ENCODE assay signal across 9 mouse cellular contexts in the genomic region with DNA sequence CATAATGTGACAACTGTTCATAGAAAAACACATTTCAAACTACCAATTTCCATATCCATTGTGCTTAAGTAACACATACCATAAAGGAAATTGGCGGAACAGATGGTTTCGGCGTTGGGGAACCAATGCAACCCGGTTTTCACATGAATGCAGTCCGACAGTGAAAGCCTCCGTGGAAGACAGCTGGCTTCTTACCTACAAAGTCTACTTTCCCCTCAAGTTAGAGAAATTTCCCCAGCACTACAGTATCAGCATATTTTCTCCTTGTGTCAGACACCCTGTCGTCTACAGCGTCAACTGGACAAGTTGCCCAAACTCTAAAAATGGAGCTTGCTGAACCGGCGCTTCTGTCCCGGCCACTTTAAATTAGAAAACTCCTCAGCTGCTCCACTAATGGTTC.
DNase-seq lines count a peak whose midpoint lies in the region; ATAC-seq lines count a peak whose summit lies in the region.
"Had no signal": no experiment of that assay in that cellular context is flagged by ENCODE, and none has a peak within 500 bp of the region (broad histone marks: within the 10 kb centered on the region; RNA-seq: fewer than 3 reads in every experiment).

No protein-coding gene starts in this region.

- H3K4me3 ChIP-seq in heart, embryonic 14.5 days (ENCODE audit: control insufficient read depth in 1 of 2, insufficient read depth in 1 of 2, low read depth in 1 of 2, low read length in 2 of 2), result no peak overlapping the region
- no peak overlapping the region for H3K4me3 ChIP-seq in embryonic facial prominence, embryonic 13.5 days
- H3K4me3 ChIP-seq in hindbrain, embryonic 12.5 days, result peak overlapping the region; percentile 13; the same call in 1 of the 2 replicates

- H3K36me3 ChIP-seq in heart, embryonic 14.5 days (ENCODE audit: control insufficient read depth, insufficient read depth, low read length), result no peaks in the 10 kb centered on the region
- H3K36me3 ChIP-seq in embryonic facial prominence, embryonic 13.5 days, result no peaks in the 10 kb centered on the region
- no peaks in the 10 kb centered on the region for H3K36me3 ChIP-seq in hindbrain, embryonic 12.5 days

- H3K9ac ChIP-seq in heart, embryonic 14.5 days (ENCODE audit: low read length), result no peak overlapping the region
- H3K9ac ChIP-seq in embryonic facial prominence, embryonic 13.5 days, result no peak overlapping the region
- no peak overlapping the region for H3K9ac ChIP-seq in hindbrain, embryonic 12.5 days
- H3K9ac ChIP-seq: liver, embryonic 14.5 days had no signal

- H3K9me3 ChIP-seq in heart, embryonic 14.5 days (ENCODE audit: control insufficient read depth, low read length), result no peaks in the 10 kb centered on the region
- H3K9me3 ChIP-seq in embryonic facial prominence, embryonic 13.5 days, result no peaks in the 10 kb centered on the region
- H3K9me3 ChIP-seq in hindbrain, embryonic 12.5 days (replicated peaks), result no peaks in the 10 kb centered on the region

- H3K27ac ChIP-seq in heart, embryonic 14.5 days (replicated peaks in 1 of 2; ENCODE audit: control insufficient read depth in 1 of 2, insufficient read depth in 1 of 2, low read depth in 2 of 2, low read length in 2 of 2), result no peak overlapping the region
- no peak overlapping the region for H3K27ac ChIP-seq in embryonic facial prominence, embryonic 13.5 days
- H3K27ac ChIP-seq in hindbrain, embryonic 12.5 days, result peak overlapping the region; percentile 66
- H3K27ac ChIP-seq: liver, embryonic 14.5 days had no signal

- no peak for ATAC-seq in heart, embryonic 14.5 days (ENCODE audit: insufficient number of reproducible peaks, insufficient read depth, low FRiP score, low read depth)
- ATAC-seq in embryonic facial prominence, embryonic 13.5 days (ENCODE audit: insufficient number of reproducible peaks, insufficient read depth, low FRiP score, low TSS enrichment, low read depth), result no peak
- peak; percentile 23 for ATAC-seq in hindbrain, embryonic 12.5 days (ENCODE audit: low FRiP score)

- DNase-seq in heart, adult 9 months (ENCODE audit: low spot score in 2 of 2), result no peak
- DNase-seq in neural tube, embryonic 10.5 days (ENCODE audit: extremely low spot score, low spot score), result peak; percentile 38
- DNase-seq in thymus, postnatal 4 days, result no peak
- no peak for DNase-seq in lung, adult 18-20 months
- DNase-seq in cerebellum, adult 11 months, result no peak

- H3K4me1 ChIP-seq in heart, embryonic 14.5 days (ENCODE audit: control insufficient read depth in 2 of 2, insufficient read depth in 2 of 2, low read length in 2 of 2), result peaks cover 11 to 12% of the 10 kb centered on the region in 2 experiments
- peaks cover 20% of the 10 kb centered on the region for H3K4me1 ChIP-seq in embryonic facial prominence, embryonic 13.5 days
- peaks cover 42% of the 10 kb centered on the region for H3K4me1 ChIP-seq in hindbrain, embryonic 12.5 days

- peak overlapping the region; percentile 47 for H3K4me2 ChIP-seq in heart, embryonic 14.5 days (ENCODE audit: low read length)
- peak overlapping the region; percentile 46 for H3K4me2 ChIP-seq in embryonic facial prominence, embryonic 13.5 days
- peak overlapping the region; percentile 45 for H3K4me2 ChIP-seq in hindbrain, embryonic 12.5 days (replicated peaks)

- H3K27me3 ChIP-seq in heart, embryonic 14.5 days (ENCODE audit: control insufficient read depth, insufficient read depth, low read length), result no peaks in the 10 kb centered on the region
- H3K27me3 ChIP-seq in embryonic facial prominence, embryonic 13.5 days, result peaks cover 25% of the 10 kb centered on the region; the same call in 1 of the 2 replicates
- no peaks in the 10 kb centered on the region for H3K27me3 ChIP-seq in hindbrain, embryonic 12.5 days

- 69% methylated on average over 11 of the region's 11 CpGs for WGBS in heart, embryonic 14.5 days
- 61% methylated on average over 11 of the region's 11 CpGs for WGBS in embryonic facial prominence, embryonic 13.5 days
- 21% methylated on average over 11 of the region's 11 CpGs for WGBS in hindbrain, embryonic 12.5 days
